25 mouse cellular contexts compared by ENCODE assay signal in genomic region chr17:82877131-82877530, GRCm38 (mm10).
DNase-seq lines count a peak whose midpoint lies in the region; ATAC-seq and TF ChIP-seq lines count a peak whose summit lies in the region.
"Had no signal": no experiment of that assay in that cellular context is flagged by ENCODE, and none has a peak within 500 bp of the region (broad histone marks: within the 10 kb centered on the region; RNA-seq: fewer than 3 reads in every experiment).

No protein-coding gene starts in this region.

- DNase-seq in embryonic facial prominence, embryonic 14.5 days (ENCODE audit: low spot score), result peak; percentile 42
- DNase-seq in embryonic facial prominence, embryonic 10.5 days (ENCODE audit: low spot score), result no peak
- peak; percentile 67 for DNase-seq in kidney, postnatal 0 days (ENCODE audit: low spot score)
- DNase-seq in kidney, postnatal 25 days, result no peak
- peak; percentile 54 for DNase-seq in MN1 (ENCODE audit: low spot score)
- DNase-seq in liver, embryonic 11.5 days (ENCODE audit: low spot score), result no peak
- DNase-seq: adrenal gland, postnatal 10 days; adrenal gland, postnatal 36 days; cerebellum, adult 11 months; cerebellum, adult 2 months; cerebellum, postnatal 10 days; cerebellum, postnatal 36 days; embryo, embryonic 11 days; gastrocnemius, postnatal 10 days; gastrocnemius, postnatal 36 days; heart, adult 2 months had no signal

- TF ChIP-seq CTCF in kidney, postnatal 0 days (IDR thresholded peaks at IDR 0.05; ENCODE audit: low read depth), result no peak
- TF ChIP-seq CTCF in olfactory bulb, adult 2 months (IDR thresholded peaks at IDR 0.05; ENCODE audit: insufficient read depth, low read depth, low read length), result no peak

- no peak for TF ChIP-seq POLR2A in olfactory bulb, adult 2 months (IDR thresholded peaks at IDR 0.05; ENCODE audit: insufficient read depth, low read depth, low read length)

- H3K27ac ChIP-seq in embryonic facial prominence, embryonic 14.5 days (replicated peaks; ENCODE audit: low read depth, low read length), result no peak overlapping the region
- no peak overlapping the region for H3K27ac ChIP-seq in embryonic facial prominence, embryonic 10.5 days (replicated peaks)
- 0 out of 2 replicates have a peak overlapping the region, but pooled peaks have one; percentile 20 for H3K27ac ChIP-seq in kidney, postnatal 0 days
- peak overlapping the region; percentile 58 for H3K27ac ChIP-seq in olfactory bulb, adult 2 months (ENCODE audit: insufficient read depth, low read depth, low read length)
- H3K27ac ChIP-seq in liver, embryonic 11.5 days (ENCODE audit: low read depth, low read length), result no peak overlapping the region
- H3K27ac ChIP-seq: embryonic facial prominence, embryonic 15.5 days; forebrain, embryonic 12.5 days; heart, adult 2 months; heart, embryonic 10.5 days; hindbrain, embryonic 12.5 days; hindbrain, embryonic 15.5 days had no signal

- no peaks in the 10 kb centered on the region for H3K9me3 ChIP-seq in embryonic facial prominence, embryonic 14.5 days (ENCODE audit: control insufficient read depth, low read length)
- H3K9me3 ChIP-seq in embryonic facial prominence, embryonic 10.5 days, result no peaks in the 10 kb centered on the region
- no peaks in the 10 kb centered on the region for H3K9me3 ChIP-seq in kidney, postnatal 0 days (replicated peaks; ENCODE audit: low read length)
- H3K9me3 ChIP-seq in liver, embryonic 11.5 days (ENCODE audit: control insufficient read depth, low read length), result no peaks in the 10 kb centered on the region
- H3K9me3 ChIP-seq: embryonic facial prominence, embryonic 15.5 days; forebrain, embryonic 12.5 days; heart, embryonic 10.5 days; hindbrain, embryonic 12.5 days; hindbrain, embryonic 15.5 days had no signal

- H3K27me3 ChIP-seq in embryonic facial prominence, embryonic 14.5 days (replicated peaks; ENCODE audit: control insufficient read depth, insufficient read depth, low read length), result no peaks in the 10 kb centered on the region
- H3K27me3 ChIP-seq in embryonic facial prominence, embryonic 10.5 days (replicated peaks; ENCODE audit: low read depth, poor library complexity, severe bottlenecking), result no peaks in the 10 kb centered on the region
- no peaks in the 10 kb centered on the region for H3K27me3 ChIP-seq in kidney, postnatal 0 days (ENCODE audit: insufficient read depth, low read length)
- H3K27me3 ChIP-seq in liver, embryonic 11.5 days (replicated peaks; ENCODE audit: control insufficient read depth, insufficient read depth, low read length), result no peaks in the 10 kb centered on the region
- H3K27me3 ChIP-seq: embryonic facial prominence, embryonic 15.5 days; forebrain, embryonic 12.5 days; hindbrain, embryonic 12.5 days; hindbrain, embryonic 15.5 days; Patski had no signal

- ATAC-seq in embryonic facial prominence, embryonic 14.5 days (ENCODE audit: low read depth), result no peak
- no peak for ATAC-seq in kidney, postnatal 0 days (replicated peaks; ENCODE audit: low FRiP score, low read depth)
- no peak for ATAC-seq in liver, embryonic 11.5 days (replicated peaks; ENCODE audit: low FRiP score)
- ATAC-seq: forebrain, embryonic 16.5 days; Patski had no signal

- H3K4me3 ChIP-seq in embryonic facial prominence, embryonic 14.5 days (ENCODE audit: low read depth, low read length), result no peak overlapping the region
- no peak overlapping the region for H3K4me3 ChIP-seq in embryonic facial prominence, embryonic 10.5 days
- H3K4me3 ChIP-seq in kidney, postnatal 0 days (replicated peaks; ENCODE audit: low read depth, low read length), result no peak overlapping the region
- no peak overlapping the region for H3K4me3 ChIP-seq in olfactory bulb, adult 2 months (ENCODE audit: insufficient read depth, low read depth, low read length)
- no peak overlapping the region for H3K4me3 ChIP-seq in liver, embryonic 11.5 days (ENCODE audit: low read depth, low read length)
- H3K4me3 ChIP-seq: embryonic facial prominence, embryonic 15.5 days; erythroblast, embryonic 14.5 days; forebrain, embryonic 12.5 days; heart, adult 2 months; heart, embryonic 10.5 days; hindbrain, embryonic 12.5 days; hindbrain, embryonic 15.5 days had no signal

- H3K4me1 ChIP-seq in embryonic facial prominence, embryonic 14.5 days (ENCODE audit: control insufficient read depth, insufficient read depth, low read length), result no peaks in the 10 kb centered on the region
- H3K4me1 ChIP-seq in embryonic facial prominence, embryonic 10.5 days, result no peaks in the 10 kb centered on the region
- no peaks in the 10 kb centered on the region for H3K4me1 ChIP-seq in kidney, postnatal 0 days (replicated peaks; ENCODE audit: insufficient read depth, low read length)
- H3K4me1 ChIP-seq in olfactory bulb, adult 2 months (ENCODE audit: control insufficient read depth, insufficient read depth, low read length), result no peaks in the 10 kb centered on the region
- H3K4me1 ChIP-seq in liver, embryonic 11.5 days (replicated peaks; ENCODE audit: control insufficient read depth, insufficient read depth, low read length), result no peaks in the 10 kb centered on the region
- H3K4me1 ChIP-seq: embryonic facial prominence, embryonic 15.5 days; forebrain, embryonic 12.5 days; heart, embryonic 10.5 days; hindbrain, embryonic 12.5 days; hindbrain, embryonic 15.5 days had no signal

- no peak overlapping the region for H3K4me2 ChIP-seq in embryonic facial prominence, embryonic 14.5 days (ENCODE audit: low read depth, low read length)
- H3K4me2 ChIP-seq in kidney, postnatal 0 days (ENCODE audit: low read length), result no peak overlapping the region
- no peak overlapping the region for H3K4me2 ChIP-seq in liver, embryonic 11.5 days
- H3K4me2 ChIP-seq: embryonic facial prominence, embryonic 15.5 days; forebrain, embryonic 12.5 days; hindbrain, embryonic 12.5 days; hindbrain, embryonic 15.5 days had no signal

- H3K9ac ChIP-seq in embryonic facial prominence, embryonic 14.5 days (ENCODE audit: low read depth, low read length), result no peak overlapping the region
- H3K9ac ChIP-seq in kidney, postnatal 0 days (ENCODE audit: low read depth, low read length), result no peak overlapping the region
- H3K9ac ChIP-seq in liver, embryonic 11.5 days (ENCODE audit: low read depth, low read length), result no peak overlapping the region
- H3K9ac ChIP-seq: embryonic facial prominence, embryonic 15.5 days; forebrain, embryonic 12.5 days; hindbrain, embryonic 12.5 days; hindbrain, embryonic 15.5 days had no signal

- no peaks in the 10 kb centered on the region for H3K36me3 ChIP-seq in embryonic facial prominence, embryonic 14.5 days (ENCODE audit: control insufficient read depth, insufficient read depth, low read length)
- H3K36me3 ChIP-seq in embryonic facial prominence, embryonic 10.5 days (replicated peaks), result no peaks in the 10 kb centered on the region
- H3K36me3 ChIP-seq in kidney, postnatal 0 days (ENCODE audit: insufficient read depth, low read length), result no peaks in the 10 kb centered on the region
- H3K36me3 ChIP-seq in liver, embryonic 11.5 days (ENCODE audit: control insufficient read depth, insufficient read depth, low read length), result no peaks in the 10 kb centered on the region
- H3K36me3 ChIP-seq: embryonic facial prominence, embryonic 15.5 days; forebrain, embryonic 12.5 days; heart, embryonic 10.5 days; hindbrain, embryonic 12.5 days; hindbrain, embryonic 15.5 days had no signal

- WGBS in embryonic facial prominence, embryonic 14.5 days, result 64% methylated on average over 8 of the region's 8 CpGs
- WGBS in embryonic facial prominence, embryonic 10.5 days, result 86% methylated on average over 8 of the region's 8 CpGs
- WGBS in kidney, postnatal 0 days, result 46% methylated on average over 8 of the region's 8 CpGs
- 55% methylated on average over 8 of the region's 8 CpGs for WGBS in olfactory bulb, adult 2 months
- 64% methylated on average over 8 of the region's 8 CpGs for WGBS in liver, embryonic 11.5 days

Comparison
In these comparisons a context has a peak if more than half of its experiments do, and no peak if none do; other contexts are left out.
1. DNase-seq: peak in embryonic facial prominence, embryonic 14.5 days (single experiment), kidney, postnatal 0 days (single experiment) and MN1 (single experiment); none in embryonic facial prominence, embryonic 10.5 days (single experiment), kidney, postnatal 25 days (0 of 2) and liver, embryonic 11.5 days (single experiment).
2. H3K27ac ChIP-seq: peak in kidney, postnatal 0 days (single experiment) and olfactory bulb, adult 2 months (single experiment); none in embryonic facial prominence, embryonic 14.5 days (single experiment), embryonic facial prominence, embryonic 10.5 days (single experiment) and liver, embryonic 11.5 days (single experiment).